Mouse (Mus musculus): ENCODE results near the gene Fdxacb1. TPM values are rescaled to one million over a fixed set of nuclear protein-coding genes. Genes with fewer than 3 reads are reported as not detected.

Gene Fdxacb1
- polyA plus RNA-seq, 1 experiment from 2014 or later = 12.6 TPM

GRCm38 (mm10) chr9:50795266-50795665, 27.2 kb downstream of the Fdxacb1 start:
- no peaks in the 10 kb centered on the region for H3K9me3 ChIP-seq (ENCODE audit: control insufficient read depth, low read length)
- no peak for ATAC-seq
- H3K4me3 ChIP-seq (ENCODE audit: low read length) = no peak overlapping the region
- no peak overlapping the region for H3K27ac ChIP-seq (ENCODE audit: low read length)
- H3K36me3 ChIP-seq (ENCODE audit: control insufficient read depth, insufficient read depth, low read length) = peaks cover 7% of the 10 kb centered on the region; the same call in 1 of the 2 replicates
- no peaks in the 10 kb centered on the region for H3K4me1 ChIP-seq (ENCODE audit: control insufficient read depth, insufficient read depth, low read length)
- H3K4me2 ChIP-seq (ENCODE audit: low read depth, low read length) = no peak overlapping the region
- WGBS = 91% methylated on average over 3 of the region's 3 CpGs
- H3K9ac ChIP-seq (ENCODE audit: low read depth, low read length) = no peak overlapping the region
- no peaks in the 10 kb centered on the region for H3K27me3 ChIP-seq (replicated peaks; ENCODE audit: control insufficient read depth, insufficient read depth, low read length)

GRCm38 (mm10) chr9:50796776-50797175, 28.7 kb downstream of the Fdxacb1 start:
- no peak overlapping the region for H3K9ac ChIP-seq (ENCODE audit: low read depth, low read length)
- H3K4me3 ChIP-seq (ENCODE audit: low read length) = no peak overlapping the region
- 0 out of 2 replicates have a peak, but pooled peaks cover 6% of the 10 kb centered on the region for H3K36me3 ChIP-seq (ENCODE audit: control insufficient read depth, insufficient read depth, low read length)
- no peak overlapping the region for H3K4me2 ChIP-seq (ENCODE audit: low read depth, low read length)
- ATAC-seq = no peak
- H3K27ac ChIP-seq (ENCODE audit: low read length) = no peak overlapping the region
- H3K27me3 ChIP-seq (replicated peaks; ENCODE audit: control insufficient read depth, insufficient read depth, low read length) = no peaks in the 10 kb centered on the region
- H3K9me3 ChIP-seq (ENCODE audit: control insufficient read depth, low read length) = no peaks in the 10 kb centered on the region
- 92% methylated on average over 8 of the region's 8 CpGs for WGBS
- no peaks in the 10 kb centered on the region for H3K4me1 ChIP-seq (ENCODE audit: control insufficient read depth, insufficient read depth, low read length)

- Histone ChIP-seq H3K27me3 (replicated peaks; ENCODE audit: control insufficient read depth, insufficient read depth, low read length) (no peaks in the 10 kb centered on the region), H3K4me1 (ENCODE audit: control insufficient read depth, insufficient read depth, low read length) (no peaks in the 10 kb centered on the region), H3K4me2 (ENCODE audit: low read depth, low read length) (no peak overlapping the region), H3K36me3 (ENCODE audit: control insufficient read depth, insufficient read depth, low read length) (0 out of 2 replicates have a peak, but pooled peaks cover 6% of the 10 kb centered on the region), H3K27ac (ENCODE audit: low read length) (no peak overlapping the region), H3K9ac (ENCODE audit: low read depth, low read length) (no peak overlapping the region), H3K9me3 (ENCODE audit: control insufficient read depth, low read length) (no peaks in the 10 kb centered on the region), H3K4me3 (ENCODE audit: low read length) (no peak overlapping the region)
- 93% methylated on average over 7 of the region's 7 CpGs for WGBS
- ATAC-seq = no peak
Measured at GRCm38 (mm10) chr9:50797641-50798040, 29.6 kb downstream of the Fdxacb1 start.

- Histone ChIP-seq H3K4me2 (ENCODE audit: low read depth, low read length) (no peak overlapping the region), H3K9ac (ENCODE audit: low read depth, low read length) (no peak overlapping the region), H3K27me3 (replicated peaks; ENCODE audit: control insufficient read depth, insufficient read depth, low read length) (no peaks in the 10 kb centered on the region), H3K27ac (ENCODE audit: low read length) (no peak overlapping the region), H3K36me3 (ENCODE audit: control insufficient read depth, insufficient read depth, low read length) (peaks cover 9% of the 10 kb centered on the region; the same call in 1 of the 2 replicates), H3K4me3 (ENCODE audit: low read length) (no peak overlapping the region), H3K9me3 (ENCODE audit: control insufficient read depth, low read length) (no peaks in the 10 kb centered on the region), H3K4me1 (ENCODE audit: control insufficient read depth, insufficient read depth, low read length) (no peaks in the 10 kb centered on the region)
- no peak for ATAC-seq
- 77% methylated on average over 5 of the region's 5 CpGs for WGBS
Measured at GRCm38 (mm10) chr9:50798368-50798767, 30.3 kb downstream of the Fdxacb1 start.

GRCm38 (mm10) chr9:50800985-50801384, 32.9 kb downstream of the Fdxacb1 start:
- Histone ChIP-seq H3K4me1 (ENCODE audit: control insufficient read depth, insufficient read depth, low read length) (no peaks in the 10 kb centered on the region), H3K27ac (ENCODE audit: low read length) (no peak overlapping the region), H3K9ac (ENCODE audit: low read depth, low read length) (no peak overlapping the region), H3K27me3 (replicated peaks; ENCODE audit: control insufficient read depth, insufficient read depth, low read length) (no peaks in the 10 kb centered on the region), H3K4me3 (ENCODE audit: low read length) (no peak overlapping the region), H3K36me3 (ENCODE audit: control insufficient read depth, insufficient read depth, low read length) (peaks cover 11% of the 10 kb centered on the region; the same call in 1 of the 2 replicates), H3K4me2 (ENCODE audit: low read depth, low read length) (no peak overlapping the region), H3K9me3 (ENCODE audit: control insufficient read depth, low read length) (no peaks in the 10 kb centered on the region)
- ATAC-seq = no peak
- 69% methylated on average over 2 of the region's 2 CpGs for WGBS

GRCm38 (mm10) chr9:50803055-50803671, 35.1 kb downstream of the Fdxacb1 start:
- peak; percentile 82 for ATAC-seq
- H3K36me3 ChIP-seq (ENCODE audit: control insufficient read depth, insufficient read depth, low read length) = peaks cover 8% of the 10 kb centered on the region; the same call in 1 of the 2 replicates

GRCm38 (mm10) chr9:50808471-50808870, 40.4 kb downstream of the Fdxacb1 start:
- H3K4me3 ChIP-seq (ENCODE audit: low read length) = no peak overlapping the region
- H3K4me2 ChIP-seq (ENCODE audit: low read depth, low read length) = no peak overlapping the region
- no peaks in the 10 kb centered on the region for H3K27me3 ChIP-seq (replicated peaks; ENCODE audit: control insufficient read depth, insufficient read depth, low read length)
- no peaks in the 10 kb centered on the region for H3K4me1 ChIP-seq (ENCODE audit: control insufficient read depth, insufficient read depth, low read length)
- H3K9me3 ChIP-seq (ENCODE audit: control insufficient read depth, low read length) = no peaks in the 10 kb centered on the region
- H3K27ac ChIP-seq (ENCODE audit: low read length) = no peak overlapping the region
- H3K9ac ChIP-seq (ENCODE audit: low read depth, low read length) = no peak overlapping the region
- 0 out of 2 replicates have a peak, but pooled peaks cover 2% of the 10 kb centered on the region for H3K36me3 ChIP-seq (ENCODE audit: control insufficient read depth, insufficient read depth, low read length)
- 90% methylated on average over 6 of the region's 6 CpGs for WGBS
- ATAC-seq = no peak

More at GRCm38 (mm10) chr9:50803055-50803671, 35.1 kb downstream of the Fdxacb1 start:
- H3K27me3 ChIP-seq (replicated peaks; ENCODE audit: control insufficient read depth, insufficient read depth, low read length) = no peaks in the 10 kb centered on the region
- H3K4me2 ChIP-seq (ENCODE audit: low read depth, low read length) = no peak overlapping the region
- no peaks in the 10 kb centered on the region for H3K9me3 ChIP-seq (ENCODE audit: control insufficient read depth, low read length)
- no peak overlapping the region for H3K4me3 ChIP-seq (ENCODE audit: low read length)
- H3K9ac ChIP-seq (ENCODE audit: low read depth, low read length) = no peak overlapping the region
- 82% methylated on average over 7 of the region's 7 CpGs for WGBS
- H3K4me1 ChIP-seq (ENCODE audit: control insufficient read depth, insufficient read depth, low read length) = no peaks in the 10 kb centered on the region
- no peak overlapping the region for H3K27ac ChIP-seq (ENCODE audit: low read length)

GRCm38 (mm10) chr9:50809146-50809545, 41.1 kb downstream of the Fdxacb1 start:
- no peak overlapping the region for H3K4me3 ChIP-seq (ENCODE audit: low read length)
- H3K9me3 ChIP-seq (ENCODE audit: control insufficient read depth, low read length) = no peaks in the 10 kb centered on the region
- whole genome bisulfite sequencing = 94% methylated on average over 13 of the region's 13 CpGs
- no peak overlapping the region for H3K4me2 ChIP-seq (ENCODE audit: low read depth, low read length)
- H3K4me1 ChIP-seq (ENCODE audit: control insufficient read depth, insufficient read depth, low read length) = no peaks in the 10 kb centered on the region
- no peak for ATAC-seq
- H3K27me3 ChIP-seq (replicated peaks; ENCODE audit: control insufficient read depth, insufficient read depth, low read length) = no peaks in the 10 kb centered on the region
- no peak overlapping the region for H3K9ac ChIP-seq (ENCODE audit: low read depth, low read length)
- no peak overlapping the region for H3K27ac ChIP-seq (ENCODE audit: low read length)
- H3K36me3 ChIP-seq (ENCODE audit: control insufficient read depth, insufficient read depth, low read length) = peaks cover under 1% of the 10 kb centered on the region; the same call in 1 of the 2 replicates

- H3K27me3 ChIP-seq (replicated peaks; ENCODE audit: control insufficient read depth, insufficient read depth, low read length) = no peaks in the 10 kb centered on the region
- H3K27ac ChIP-seq (ENCODE audit: low read length) = no peak overlapping the region
- no peaks in the 10 kb centered on the region for H3K9me3 ChIP-seq (ENCODE audit: control insufficient read depth, low read length)
- no peak overlapping the region for H3K9ac ChIP-seq (ENCODE audit: low read depth, low read length)
- WGBS = 92% methylated on average over 7 of the region's 7 CpGs
- H3K36me3 ChIP-seq (ENCODE audit: control insufficient read depth, insufficient read depth, low read length) = peaks cover 2% of the 10 kb centered on the region; the same call in 1 of the 2 replicates
- ATAC-seq = 0 out of 2 replicates have a peak, but pooled peaks have one; percentile 44
- H3K4me3 ChIP-seq (ENCODE audit: low read length) = no peak overlapping the region
- no peak overlapping the region for H3K4me2 ChIP-seq (ENCODE audit: low read depth, low read length)
- H3K4me1 ChIP-seq (ENCODE audit: control insufficient read depth, insufficient read depth, low read length) = no peaks in the 10 kb centered on the region
Measured at GRCm38 (mm10) chr9:50811187-50811586, 43.2 kb downstream of the Fdxacb1 start.

Data from intestine, embryonic 16.5 days (tissue).